ENCODE assay signal across 24 mouse cellular contexts in genomic region chr1:81973481-81973880, GRCm38 (mm10).
"Had no signal": no experiment of that assay in that cellular context is flagged by ENCODE, and none has a peak within 500 bp of the region (broad histone marks: within the 10 kb centered on the region; RNA-seq: fewer than 3 reads in every experiment).

No protein-coding gene starts in this region.

- DNase-seq: heart, adult 11 months; heart, adult 2 months; heart, postnatal 14 days; heart, postnatal 36 days; kidney, adult 18-20 months; kidney, adult 8-10 months; kidney, postnatal 10 days; kidney, postnatal 25 days; kidney, postnatal 4 days; layer of hippocampus, postnatal 36 days; left cerebral cortex, postnatal 4 days had no signal

- H3K27me3 ChIP-seq: heart, embryonic 13.5 days; heart, embryonic 15.5 days; hindbrain, embryonic 13.5 days; hindbrain, embryonic 15.5 days; intestine, embryonic 15.5 days; limb, embryonic 13.5 days; limb, embryonic 15.5 days; liver, embryonic 12.5 days had no signal

- ATAC-seq: inflammation-experienced regulatory T-cells, adult 6 months; intestine, embryonic 15.5 days; intestine, postnatal 0 days; liver, embryonic 12.5 days had no signal

- H3K9me3 ChIP-seq: heart, embryonic 13.5 days; heart, embryonic 15.5 days; hindbrain, embryonic 13.5 days; hindbrain, embryonic 15.5 days; intestine, embryonic 15.5 days; limb, embryonic 13.5 days; limb, embryonic 15.5 days; liver, embryonic 12.5 days had no signal

- H3K27ac ChIP-seq: heart, adult 2 months; heart, embryonic 13.5 days; heart, embryonic 15.5 days; hindbrain, embryonic 13.5 days; hindbrain, embryonic 15.5 days; intestine, embryonic 15.5 days; layer of hippocampus, adult 2 months; limb, embryonic 13.5 days; limb, embryonic 15.5 days; liver, embryonic 12.5 days; liver, embryonic 14.5 days had no signal

- H3K36me3 ChIP-seq: heart, embryonic 13.5 days; heart, embryonic 15.5 days; hindbrain, embryonic 13.5 days; hindbrain, embryonic 15.5 days; intestine, embryonic 15.5 days; limb, embryonic 13.5 days; limb, embryonic 15.5 days; liver, embryonic 12.5 days had no signal

- H3K4me3 ChIP-seq: heart, adult 2 months; heart, embryonic 13.5 days; heart, embryonic 15.5 days; hindbrain, embryonic 13.5 days; hindbrain, embryonic 15.5 days; intestine, embryonic 15.5 days; layer of hippocampus, adult 2 months; limb, embryonic 13.5 days; limb, embryonic 15.5 days; liver, embryonic 12.5 days had no signal

- H3K4me2 ChIP-seq: heart, embryonic 11.5 days; heart, embryonic 13.5 days; heart, embryonic 15.5 days; hindbrain, embryonic 13.5 days; hindbrain, embryonic 15.5 days; intestine, embryonic 15.5 days; limb, embryonic 13.5 days; limb, embryonic 15.5 days; liver, embryonic 12.5 days had no signal

- H3K9ac ChIP-seq: heart, embryonic 13.5 days; heart, embryonic 15.5 days; hindbrain, embryonic 13.5 days; hindbrain, embryonic 15.5 days; intestine, embryonic 15.5 days; limb, embryonic 13.5 days; limb, embryonic 15.5 days; liver, embryonic 12.5 days; liver, embryonic 14.5 days had no signal

- H3K4me1 ChIP-seq: heart, embryonic 13.5 days; heart, embryonic 15.5 days; hindbrain, embryonic 13.5 days; hindbrain, embryonic 15.5 days; intestine, embryonic 15.5 days; limb, embryonic 13.5 days; limb, embryonic 15.5 days; liver, embryonic 12.5 days had no signal
